In the genomic region with DNA sequence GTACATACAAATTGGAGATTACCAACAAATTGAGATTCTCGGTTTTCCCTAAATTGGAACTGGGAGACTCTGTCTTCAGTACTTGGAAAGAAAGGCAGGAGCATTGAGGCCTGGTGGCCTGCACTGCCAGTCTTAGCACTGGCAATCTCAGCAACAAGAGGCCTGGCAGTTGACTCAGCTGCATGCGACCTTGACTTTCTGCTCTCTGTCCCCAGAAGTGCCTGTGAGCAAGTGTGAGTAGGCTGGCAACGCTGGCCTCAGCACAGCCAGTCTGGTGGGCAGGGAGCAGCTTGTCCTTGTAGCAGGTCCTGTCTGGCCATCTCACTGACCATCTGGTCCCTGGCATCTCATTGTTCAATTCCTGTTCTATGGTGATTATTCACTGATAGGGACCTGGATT, we compare ENCODE assay signal across 20 mouse cellular contexts. TPM values are rescaled to one million over a fixed set of nuclear protein-coding genes. Genes with fewer than 3 reads are reported as not detected.
A peak's percentile ranks its signal among the peaks of the same experiment; 100 is the strongest.
DNase-seq lines count a peak whose midpoint lies in the region; ATAC-seq and TF ChIP-seq lines count a peak whose summit lies in the region.
"Had no signal": no experiment of that assay in that cellular context is flagged by ENCODE, and none has a peak within 500 bp of the region (broad histone marks: within the 10 kb centered on the region; RNA-seq: fewer than 3 reads in every experiment).

No protein-coding gene starts in this region.

- no peak for TF ChIP-seq POLR2A in thymus, adult 2 months (IDR thresholded peaks at IDR 0.05; ENCODE audit: control insufficient read depth, extremely low read depth, insufficient read depth, low read length, poor library complexity)

- H3K4me2 ChIP-seq in heart, postnatal 0 days (ENCODE audit: low read depth, low read length): no peak overlapping the region
- no peak overlapping the region for H3K4me2 ChIP-seq in heart, embryonic 12.5 days
- H3K4me2 ChIP-seq: embryonic facial prominence, embryonic 15.5 days; intestine, embryonic 15.5 days; neural tube, embryonic 12.5 days had no signal

- no peak for TF ChIP-seq CTCF in heart, postnatal 0 days (IDR thresholded peaks at IDR 0.05; ENCODE audit: low read depth)
- no peak for TF ChIP-seq CTCF in thymus, adult 2 months (IDR thresholded peaks at IDR 0.05; ENCODE audit: borderline replicate concordance, control insufficient read depth, extremely low read depth, insufficient read depth, low read length, poor library complexity)

- H3K9ac ChIP-seq in heart, postnatal 0 days (replicated peaks; ENCODE audit: low read depth, low read length): no peak overlapping the region
- H3K9ac ChIP-seq in heart, embryonic 12.5 days: no peak overlapping the region
- H3K9ac ChIP-seq: embryonic facial prominence, embryonic 15.5 days; intestine, embryonic 15.5 days; neural tube, embryonic 12.5 days had no signal

- no peak overlapping the region for H3K27ac ChIP-seq in heart, postnatal 0 days (ENCODE audit: low read depth)
- H3K27ac ChIP-seq in heart, embryonic 12.5 days (ENCODE audit: poor library complexity, severe bottlenecking): no peak overlapping the region
- no peak overlapping the region for H3K27ac ChIP-seq in thymus, adult 2 months (ENCODE audit: control insufficient read depth, insufficient read depth, low read length)
- H3K27ac ChIP-seq: embryonic facial prominence, embryonic 15.5 days; hindbrain, embryonic 10.5 days; intestine, embryonic 15.5 days; layer of hippocampus, adult 2 months; neural tube, embryonic 12.5 days had no signal

- H3K36me3 ChIP-seq in heart, postnatal 0 days (replicated peaks; ENCODE audit: control insufficient read depth, insufficient read depth, low read length): peaks cover 99% of the 10 kb centered on the region
- peaks cover 98% of the 10 kb centered on the region for H3K36me3 ChIP-seq in heart, embryonic 12.5 days
- peaks cover 94% of the 10 kb centered on the region for H3K36me3 ChIP-seq in thymus, adult 2 months (ENCODE audit: control insufficient read depth, insufficient read depth, low read length)

- H3K27me3 ChIP-seq in heart, postnatal 0 days (ENCODE audit: control insufficient read depth, insufficient read depth, low read length): no peaks in the 10 kb centered on the region
- H3K27me3 ChIP-seq in heart, embryonic 12.5 days (replicated peaks): no peaks in the 10 kb centered on the region
- H3K27me3 ChIP-seq in thymus, adult 2 months (ENCODE audit: control insufficient read depth, insufficient read depth, low read length): no peaks in the 10 kb centered on the region
- H3K27me3 ChIP-seq: embryonic facial prominence, embryonic 15.5 days; intestine, embryonic 15.5 days; neural tube, embryonic 12.5 days had no signal

- no peak for TF ChIP-seq EP300 in heart, postnatal 0 days (IDR thresholded peaks at IDR 0.05; ENCODE audit: low read depth)

- H3K9me3 ChIP-seq in heart, postnatal 0 days (replicated peaks; ENCODE audit: control insufficient read depth, low read length): no peaks in the 10 kb centered on the region
- no peaks in the 10 kb centered on the region for H3K9me3 ChIP-seq in heart, embryonic 12.5 days (replicated peaks)
- H3K9me3 ChIP-seq: embryonic facial prominence, embryonic 15.5 days; hindbrain, embryonic 10.5 days; intestine, embryonic 15.5 days; neural tube, embryonic 12.5 days had no signal

- H3K4me3 ChIP-seq in heart, postnatal 0 days (ENCODE audit: low read depth, low read length): no peak overlapping the region
- H3K4me3 ChIP-seq in heart, embryonic 12.5 days: no peak overlapping the region
- no peak overlapping the region for H3K4me3 ChIP-seq in thymus, adult 2 months (ENCODE audit: control insufficient read depth, insufficient read depth, low read length)
- H3K4me3 ChIP-seq: embryonic facial prominence, embryonic 15.5 days; hindbrain, embryonic 10.5 days; intestine, embryonic 15.5 days; layer of hippocampus, adult 2 months; neural tube, embryonic 12.5 days had no signal

- DNase-seq in cerebellum, adult 11-12 months: peak; percentile 24
- no peak for DNase-seq in cerebellum, adult 9-11 months
- DNase-seq in heart, postnatal 0 days (ENCODE audit: low spot score): no peak
- DNase-seq in adrenal gland, postnatal 14 days: peak; percentile 84
- no peak for DNase-seq in thymus, adult 2 months
- DNase-seq in kidney, adult 8-10 months: no peak
- DNase-seq: gastrocnemius, postnatal 10 days; kidney, adult 9 months; kidney, postnatal 14 days; lung, postnatal 4 days; midbrain, embryonic 14.5 days; thymus, postnatal 36 days had no signal

- peak; percentile 44; the same call in 1 of the 2 replicates for ATAC-seq in heart, postnatal 0 days (ENCODE audit: insufficient read depth, low read depth)
- ATAC-seq in heart, embryonic 12.5 days (ENCODE audit: insufficient number of reproducible peaks, low FRiP score): no peak
- ATAC-seq: forebrain, embryonic 14.5 days; hindbrain, embryonic 16.5 days; intestine, embryonic 15.5 days had no signal

- no peaks in the 10 kb centered on the region for H3K4me1 ChIP-seq in heart, postnatal 0 days (ENCODE audit: control insufficient read depth, insufficient read depth)
- H3K4me1 ChIP-seq in heart, embryonic 12.5 days (replicated peaks): no peaks in the 10 kb centered on the region
- H3K4me1 ChIP-seq in thymus, adult 2 months (replicated peaks; ENCODE audit: control insufficient read depth, insufficient read depth, low read length): no peaks in the 10 kb centered on the region
- H3K4me1 ChIP-seq: embryonic facial prominence, embryonic 15.5 days; hindbrain, embryonic 10.5 days; intestine, embryonic 15.5 days; neural tube, embryonic 12.5 days had no signal

- 56% methylated on average over 3 of the region's 3 CpGs for WGBS in heart, postnatal 0 days
- WGBS in heart, embryonic 12.5 days: 79% methylated on average over 3 of the region's 3 CpGs
- 93% methylated on average over 3 of the region's 3 CpGs for WGBS in thymus, adult 2 months

RNA-seq across cellular contexts. Expression of a gene that starts 58.9 kb away (rescaled TPM):
- 80.6 and 120 TPM in 2 replicates for total RNA-seq in heart, postnatal 0 days (2014; rRNA removed; ENCODE audit: low replicate concordance)
- 34.5 and 41.0 TPM in 2 replicates for polyA plus RNA-seq in heart, postnatal 0 days (2015; fragmentation: Nextera tagmentation; extraction: Ambion mirVana)
- polyA plus RNA-seq in heart, embryonic 12.5 days (2016; fragmentation: Nextera tagmentation; extraction: Ambion mirVana): 64.9 and 65.4 TPM in 2 replicates
- total RNA-seq in adrenal gland, postnatal 14 days (2021): 124 and 133 TPM in 2 replicates
- 301 and 312 TPM in 2 replicates for polyA plus RNA-seq in thymus, adult 2 months (2012; rRNA removed)

RNA-seq across cellular contexts. Expression of a gene that starts 59.0 kb away (rescaled TPM):
- 41.5 and 48.4 TPM in 2 replicates for total RNA-seq in heart, postnatal 0 days (2014; rRNA removed; ENCODE audit: low replicate concordance)
- polyA plus RNA-seq in heart, postnatal 0 days (2015; fragmentation: Nextera tagmentation; extraction: Ambion mirVana): 24.0 and 25.3 TPM in 2 replicates
- 52.0 and 52.6 TPM in 2 replicates for polyA plus RNA-seq in heart, embryonic 12.5 days (2016; fragmentation: Nextera tagmentation; extraction: Ambion mirVana)
- 41.2 and 43.1 TPM in 2 replicates for total RNA-seq in adrenal gland, postnatal 14 days (2021)
- 34.2 and 41.6 TPM in 2 replicates for polyA plus RNA-seq in thymus, adult 2 months (2012; rRNA removed)

RNA-seq across cellular contexts. Expression of a gene that starts 59.0 kb away (rescaled TPM):
- 31.3 and 43.4 TPM in 2 replicates for total RNA-seq in heart, postnatal 0 days (2014; rRNA removed; ENCODE audit: low replicate concordance)
- 41.5 and 45.1 TPM in 2 replicates for polyA plus RNA-seq in heart, postnatal 0 days (2015; fragmentation: Nextera tagmentation; extraction: Ambion mirVana)
- polyA plus RNA-seq in heart, embryonic 12.5 days (2016; fragmentation: Nextera tagmentation; extraction: Ambion mirVana): 77.1 and 77.9 TPM in 2 replicates
- 55.0 and 64.9 TPM in 2 replicates for total RNA-seq in adrenal gland, postnatal 14 days (2021)
- polyA plus RNA-seq in thymus, adult 2 months (2012; rRNA removed): 33.7 and 37.6 TPM in 2 replicates

Comparison
In these comparisons a context has a peak if more than half of its experiments do, and no peak if none do; other contexts are left out.
1. DNase-seq: peak in cerebellum, adult 11-12 months (single experiment) and adrenal gland, postnatal 14 days (single experiment); none in cerebellum, adult 9-11 months (single experiment), heart, postnatal 0 days (single experiment), thymus, adult 2 months (single experiment) and kidney, adult 8-10 months (0 of 2).